Mouse (Mus musculus): ENCODE measurements around the gene Dop1b.
"Not testable (repeated sequence)": the region's sequence is repeated elsewhere in the genome, so short reads cannot be mapped to it uniquely, and the experiment has no call there.

Gene Dop1b

GRCm38 (mm10) chr16:93711411-93712188 lies at the start of gene Dop1b:
Gene Dop1b, plus strand, starts transcription at chr16:93711904.
- peak; percentile 97 for DNase-seq

- DNase-seq: no peak
These were observed 43.7 kb upstream of the Dop1b start for GRCm38 (mm10) chr16:93667976-93668375.

GRCm38 (mm10) chr16:93669521-93669920 lies 42.2 kb upstream of the Dop1b start:
- DNase-seq: no peak

GRCm38 (mm10) chr16:93670466-93670865 lies 41.2 kb upstream of the Dop1b start:
- DNase-seq: not testable (repeated sequence)

GRCm38 (mm10) chr16:93671064-93671463 lies 40.6 kb upstream of the Dop1b start:
- DNase-seq: no peak

GRCm38 (mm10) chr16:93676376-93676775 lies 35.3 kb upstream of the Dop1b start:
- no peak for DNase-seq

- DNase-seq: no peak
These were observed 33.5 kb upstream of the Dop1b start for GRCm38 (mm10) chr16:93678206-93678605.

GRCm38 (mm10) chr16:93679165-93679564 lies 32.5 kb upstream of the Dop1b start:
- no peak for DNase-seq

GRCm38 (mm10) chr16:93682156-93682688 lies 29.5 kb upstream of the Dop1b start:
- DNase-seq: no peak

GRCm38 (mm10) chr16:93682689-93683507 lies 28.8 kb upstream of the Dop1b start, which contains the start of gene Cbr3:
Gene Cbr3, plus strand, starts transcription at chr16:93683215.
- DNase-seq: peak; percentile 57

GRCm38 (mm10) chr16:93683508-93684236 lies 28.0 kb upstream of the Dop1b start:
- DNase-seq: peak; percentile 23

GRCm38 (mm10) chr16:93684441-93684840 lies 27.3 kb upstream of the Dop1b start:
- no peak for DNase-seq

- DNase-seq: not testable (repeated sequence)
These were observed 25.9 kb upstream of the Dop1b start for GRCm38 (mm10) chr16:93685783-93686182.

GRCm38 (mm10) chr16:93686421-93686820 lies 25.3 kb upstream of the Dop1b start:
- DNase-seq: no peak

- DNase-seq: no peak
These were observed 24.8 kb upstream of the Dop1b start for GRCm38 (mm10) chr16:93686945-93687344.

GRCm38 (mm10) chr16:93691206-93691841 lies 20.4 kb upstream of the Dop1b start:
- DNase-seq: no peak

- no peak for DNase-seq
These were observed 19.0 kb upstream of the Dop1b start for GRCm38 (mm10) chr16:93692744-93693143.

GRCm38 (mm10) chr16:93707116-93707515 lies 4.6 kb upstream of the Dop1b start:
- no peak for DNase-seq

GRCm38 (mm10) chr16:93709217-93709616 lies 2.5 kb upstream of the Dop1b start:
- no peak for DNase-seq

- peak; percentile 67 for DNase-seq
These were observed 780 bp upstream of the Dop1b start for GRCm38 (mm10) chr16:93710924-93711323.

- no peak for DNase-seq
These were observed 633 bp downstream of the Dop1b start for GRCm38 (mm10) chr16:93712189-93712885.

GRCm38 (mm10) chr16:93712966-93713365 lies 1.3 kb downstream of the Dop1b start:
- no peak for DNase-seq
